Mouse (Mus musculus) lung, adult 2 months (tissue): ENCODE measurements around the gene Hlx.

Source experiments
- CTCF ChIP-seq: fragments of 200-500 bp; IDR thresholded peaks from 2 replicates; pipeline ENCODE4 v1.5.1; 2011; ENCODE audit warnings: mild to moderate bottlenecking, low read length, control low read depth; ENCODE audit not compliant: insufficient read depth
- POLR2A ChIP-seq: fragments of 200-500 bp; IDR thresholded peaks from 2 replicates; pipeline ENCODE4 v1.6.1; 2011; ENCODE audit warnings: low read depth, mild to moderate bottlenecking, control low read depth, low read length, borderline replicate concordance; ENCODE audit errors: extremely low read depth

DNA sequence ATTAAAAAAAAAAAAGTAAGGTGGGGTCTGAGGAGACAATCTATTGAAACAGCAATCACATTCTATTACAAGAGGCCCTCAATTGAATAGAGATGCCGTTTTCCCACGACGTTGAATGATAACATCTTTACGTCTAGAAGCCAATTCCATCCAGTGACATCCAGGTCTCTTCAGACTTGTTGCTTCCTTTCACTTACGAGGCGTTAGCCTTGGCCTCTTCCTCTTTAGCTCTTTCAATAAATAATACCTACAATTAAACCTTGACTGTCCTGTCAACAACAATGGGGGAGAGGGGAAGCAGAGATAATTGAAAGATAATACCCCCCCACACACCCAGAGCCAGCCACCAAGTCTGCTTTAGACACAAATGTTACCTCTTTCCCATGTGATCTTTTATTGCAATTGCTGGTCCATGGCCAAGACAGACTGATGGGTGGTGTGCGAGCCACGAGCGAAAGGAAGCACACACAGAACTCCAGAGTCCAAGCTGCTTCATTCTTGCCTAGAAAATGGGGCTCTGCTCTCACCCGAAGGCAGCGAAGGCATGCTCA, 17.8 kb upstream of the Hlx start:
- no peak for TF ChIP-seq POLR2A
- TF ChIP-seq CTCF = no peak
